Mouse (Mus musculus) spleen, adult 2 months (tissue): ENCODE measurements around the gene Hormad2.

ENCODE experiments used
- CTCF ChIP-seq: fragments of 200-500 bp; IDR thresholded peaks from 2 replicates; pipeline ENCODE4 v1.5.1; 2011; ENCODE audit warnings: mild to moderate bottlenecking, inconsistent platforms; ENCODE audit not compliant: insufficient read depth, insufficient read length, insufficient replicate concordance; ENCODE audit errors: extremely low read depth
- POLR2A ChIP-seq: fragments of 200-500 bp; IDR thresholded peaks from 2 replicates; pipeline ENCODE4 v1.6.1; 2011; ENCODE audit warnings: low read depth, low read length, inconsistent platforms

GRCm38 (mm10) chr11:4462868-4463267, 22.0 kb upstream of the Hormad2 start:
- TF ChIP-seq CTCF (no peak), POLR2A (no peak)
